Mouse (Mus musculus) MEL (cell line): ENCODE data around the gene Whrn. TPM values are rescaled to one million over a fixed set of nuclear protein-coding genes. Genes with fewer than 3 reads are reported as not detected.
A peak's percentile ranks its signal among the peaks of the same experiment; 100 is the strongest.

Experiments used
- DNase-seq: peaks from one replicate; pipeline ENCODE4 v3.0.0; 2011; ENCODE audit warnings: low read depth, low spot score
- H3K27ac ChIP-seq: 2 replicates; pipeline ENCODE4 v1.5.1; 2012; ENCODE audit warnings: low read depth, mild to moderate bottlenecking, control low read depth, low read length, moderate library complexity; ENCODE audit not compliant: control insufficient read depth
- H3K27me3 ChIP-seq, 2 experiments: fragments of 150-350 bp in 1 of 2; sonication (generic) in 1 of 2; 2 replicates each; pipeline ENCODE4 v1.6.1; 2012; ENCODE audit warnings: low read length in 2 of 2, mild to moderate bottlenecking in 2 of 2, improper control_type of control experiment in 1 of 2, moderate library complexity in 1 of 2; ENCODE audit not compliant: insufficient read depth in 2 of 2, control insufficient read depth in 1 of 2
- H3K36me3 ChIP-seq, 2 experiments: 2 replicates each; pipeline ENCODE4 v1.6.1; 2012 to 2014; ENCODE audit warnings: low read length in 2 of 2, improper control_type of control experiment in 1 of 2, inconsistent platforms in 1 of 2, mild to moderate bottlenecking in 1 of 2; ENCODE audit not compliant: insufficient read depth in 2 of 2, control insufficient read depth in 1 of 2
- H3K4me1 ChIP-seq, 2 experiments: fragments of 150-350 bp in 1 of 2; sonication (generic) in 1 of 2; 2 replicates each; pipeline ENCODE4 v1.6.1; 2012; ENCODE audit warnings: low read length in 2 of 2, improper control_type of control experiment in 1 of 2, mild to moderate bottlenecking in 1 of 2; ENCODE audit not compliant: insufficient read depth in 2 of 2, control insufficient read depth in 1 of 2
- H3K4me3 ChIP-seq, 2 experiments: fragments of 150-350 bp in 1 of 2; sonication (generic) in 1 of 2; 2 replicates each; pipeline ENCODE4 v1.5.1; 2012; ENCODE audit warnings: low read depth in 2 of 2, low read length in 2 of 2, mild to moderate bottlenecking in 2 of 2, moderate library complexity in 2 of 2, control low read depth in 1 of 2, improper control_type of control experiment in 1 of 2; ENCODE audit not compliant: control insufficient read depth in 1 of 2, insufficient read depth in 1 of 2
- H3K79me2 ChIP-seq: 2 replicates; pipeline ENCODE4 v1.6.1; 2012; ENCODE audit warnings: mild to moderate bottlenecking, low read length, moderate library complexity; ENCODE audit not compliant: control insufficient read depth, poor library complexity, insufficient read depth
- H3K9ac ChIP-seq: 2 replicates; pipeline ENCODE4 v1.6.1; 2012; ENCODE audit warnings: low read depth, mild to moderate bottlenecking, control low read depth, low read length, moderate library complexity; ENCODE audit not compliant: control insufficient read depth, poor library complexity, severe bottlenecking
- H3K9me3 ChIP-seq: fragments of 150-350 bp; sonication (generic); replicated peaks from 2 replicates; pipeline ENCODE4 v1.6.1; 2012; ENCODE audit warnings: mild to moderate bottlenecking, low read length, improper control_type of control experiment, moderate library complexity; ENCODE audit not compliant: insufficient read depth
- CHD1 ChIP-seq: IDR thresholded peaks from 2 replicates; pipeline ENCODE4 v1.6.1; 2012; ENCODE audit warnings: low read depth, mild to moderate bottlenecking, inconsistent platforms, low read length, improper control_type of control experiment
- CHD2 ChIP-seq: IDR thresholded peaks from 2 replicates; pipeline ENCODE4 v1.6.1; 2011; ENCODE audit warnings: low read length, improper control_type of control experiment
- CTCF ChIP-seq, 3 experiments: IDR thresholded peaks in 2 of 3; conservative IDR thresholded peaks in 1 of 3; 2 replicates each; pipeline ENCODE4 v1.5.1; 2011 to 2012; ENCODE audit warnings: low read length in 3 of 3, low read depth in 2 of 3, mild to moderate bottlenecking in 2 of 3, improper control_type of control experiment in 1 of 3, inconsistent platforms in 1 of 3, mixed read lengths in 1 of 3, moderate library complexity in 1 of 3; ENCODE audit not compliant: control insufficient read depth in 1 of 3, insufficient read depth in 1 of 3, poor library complexity in 1 of 3, severe bottlenecking in 1 of 3
- EP300 ChIP-seq, 2 experiments: IDR thresholded peaks; 2 replicates each; pipeline ENCODE4 v1.6.1; 2011; ENCODE audit warnings: improper control_type of control experiment in 2 of 2, low read length in 2 of 2, low read depth in 1 of 2, mild to moderate bottlenecking in 1 of 2
- GABPA ChIP-seq: IDR thresholded peaks from 2 replicates; pipeline ENCODE4 v1.6.1; 2012; ENCODE audit warnings: low read depth, mild to moderate bottlenecking, inconsistent platforms, low read length, improper control_type of control experiment, moderate library complexity
- GATA1 ChIP-seq: IDR thresholded peaks from 2 replicates; pipeline ENCODE4 v1.6.1; 2011; ENCODE audit warnings: low read depth, low read length, improper control_type of control experiment
- KAT2A ChIP-seq: conservative IDR thresholded peaks from 2 replicates; pipeline ENCODE4 v1.6.1; 2012; ENCODE audit warnings: low read depth, low read length, improper control_type of control experiment, inconsistent platforms
- MAFK ChIP-seq: IDR thresholded peaks from 2 replicates; pipeline ENCODE4 v1.6.1; 2011; ENCODE audit warnings: low read depth, mild to moderate bottlenecking, low read length, improper control_type of control experiment, borderline replicate concordance
- MAX ChIP-seq: IDR thresholded peaks from 2 replicates; pipeline ENCODE4 v1.6.1; 2011; ENCODE audit warnings: low read length, improper control_type of control experiment
- MAZ ChIP-seq: IDR thresholded peaks from 2 replicates; pipeline ENCODE4 v1.6.1; 2012; ENCODE audit warnings: low read depth, mild to moderate bottlenecking, inconsistent platforms, low read length, improper control_type of control experiment
- MXI1 ChIP-seq: IDR thresholded peaks from 2 replicates; pipeline ENCODE4 v1.6.1; 2011; ENCODE audit warnings: mild to moderate bottlenecking, low read depth, low read length, improper control_type of control experiment
- MYB ChIP-seq: IDR thresholded peaks from 2 replicates; pipeline ENCODE4 v1.6.1; 2011; ENCODE audit warnings: mild to moderate bottlenecking, low read depth, low read length, improper control_type of control experiment
- MYC ChIP-seq: IDR thresholded peaks from 2 replicates; pipeline ENCODE4 v1.6.1; 2011; ENCODE audit warnings: low read depth, mild to moderate bottlenecking, low read length, improper control_type of control experiment, moderate library complexity
- NELFE ChIP-seq: IDR thresholded peaks from 2 replicates; pipeline ENCODE4 v1.6.1; 2011; ENCODE audit warnings: low read depth, low read length, improper control_type of control experiment
- POLR2AphosphoS2 ChIP-seq: IDR thresholded peaks from 2 replicates; pipeline ENCODE4 v1.6.1; 2011; ENCODE audit warnings: low read length, improper control_type of control experiment
- RAD21 ChIP-seq: IDR thresholded peaks from 2 replicates; pipeline ENCODE4 v1.6.1; 2011; ENCODE audit warnings: mild to moderate bottlenecking, low read depth, low read length, improper control_type of control experiment
- SIN3A ChIP-seq: IDR thresholded peaks from 2 replicates; pipeline ENCODE4 v1.6.1; 2012; ENCODE audit warnings: low read length, improper control_type of control experiment, inconsistent platforms
- SMC3 ChIP-seq: IDR thresholded peaks from 2 replicates; pipeline ENCODE4 v1.6.1; 2011; ENCODE audit warnings: low read depth, low read length, improper control_type of control experiment
- TAL1 ChIP-seq: IDR thresholded peaks from 2 replicates; pipeline ENCODE4 v1.6.1; 2012; ENCODE audit warnings: mild to moderate bottlenecking, inconsistent platforms, low read length, moderate library complexity, mixed read lengths
- TBP ChIP-seq: IDR thresholded peaks from 2 replicates; pipeline ENCODE4 v1.8.0; 2011; ENCODE audit warnings: low read depth, low read length, improper control_type of control experiment
- TCF12 ChIP-seq: IDR thresholded peaks from 2 replicates; pipeline ENCODE4 v1.6.1; 2014; ENCODE audit warnings: low read depth, mild to moderate bottlenecking, inconsistent platforms, low read length, improper control_type of control experiment, moderate library complexity
- USF2 ChIP-seq, 2 experiments: IDR thresholded peaks; 2 replicates each; pipeline ENCODE4 v1.6.1; 2011 to 2012; ENCODE audit warnings: improper control_type of control experiment in 2 of 2, low read length in 2 of 2, borderline replicate concordance in 1 of 2, inconsistent platforms in 1 of 2, low read depth in 1 of 2, mild to moderate bottlenecking in 1 of 2; ENCODE audit not compliant: insufficient read depth in 1 of 2
- ZMIZ1 ChIP-seq: IDR thresholded peaks from 2 replicates; pipeline ENCODE4 v1.6.1; 2012; ENCODE audit warnings: low read depth, mild to moderate bottlenecking, inconsistent platforms, low read length, improper control_type of control experiment, moderate library complexity
- polyA plus RNA-seq, 2 experiments: library from polyadenylated mRNA; stranded (reverse) in 1 of 2; unstranded in 1 of 2; fragments of >175 nt in 1 of 2; fragments of >200 nt in 1 of 2; gene quantifications; 2 replicates each; pipeline versions ENCODE4 v1.2.1 to v1.2.4; 2012; ENCODE audit warnings: low replicate concordance in 2 of 2, low read depth in 1 of 2; ENCODE audit not compliant: insufficient read length in 2 of 2, insufficient read depth in 1 of 2, missing spikeins in 1 of 2
- total RNA-seq: library from RNA; depleted of rRNA; stranded (reverse); fragments of 300-350 nt; gene quantifications from 2 replicates; pipeline ENCODE4 v1.2.3, GENCODE M21; 2012

Whrn gene
- total and polyA plus RNA-seq, 3 experiments: not detected

- no peaks in the 10 kb centered on the region for H3K27me3 ChIP-seq
- DNase-seq: no peak
- TF ChIP-seq POLR2AphosphoS2 (no peak), MAFK (no peak), SMC3 (no peak), TCF12 (no peak), CHD2 (no peak), GATA1 (no peak), MAX (no peak), ZMIZ1 (no peak), GABPA (no peak), EP300 (IDR thresholded peaks at IDR 0.05; ENCODE audit: low read depth in 1 of 2, low read length in 2 of 2) (no peak)
- TF ChIP-seq, all 39 proteins: peak for 0
- Histone ChIP-seq H3K4me3 (no peak overlapping the region), H3K9me3 (no peaks in the 10 kb centered on the region), H3K79me2 (no peaks in the 10 kb centered on the region), H3K36me3 (no peaks in the 10 kb centered on the region), H3K27ac (no peak overlapping the region), H3K4me1 (no peaks in the 10 kb centered on the region), H3K9ac (no peak overlapping the region)
These were observed 15.0 kb downstream of the Whrn start for GRCm38 (mm10) chr4:63480845-63481167.

GRCm38 (mm10) chr4:63480098-63480844 lies 15.5 kb downstream of the Whrn start:
- Histone ChIP-seq H3K27ac (no peak overlapping the region), H3K4me1 (no peaks in the 10 kb centered on the region)

GRCm38 (mm10) chr4:63478036-63478435 lies 17.8 kb downstream of the Whrn start:
- no peaks in the 10 kb centered on the region for H3K79me2 ChIP-seq
- H3K9ac ChIP-seq: no peak overlapping the region
- no peaks in the 10 kb centered on the region for H3K4me1 ChIP-seq
- TF ChIP-seq TAL1 (no peak), MYB (no peak), CHD1 (no peak), MYC (no peak), RAD21 (no peak), MXI1 (no peak), MAX (no peak), GATA1 (no peak), MAFK (no peak), TBP (no peak), POLR2AphosphoS2 (no peak), SIN3A (no peak), TCF12 (no peak), USF2 (IDR thresholded peaks at IDR 0.05; ENCODE audit: borderline replicate concordance in 1 of 2, insufficient read depth in 1 of 2, low read depth in 1 of 2, low read length in 2 of 2) (no peak), MAZ (no peak), NELFE (no peak)
- no peaks in the 10 kb centered on the region for H3K9me3 ChIP-seq
- H3K36me3 ChIP-seq: no peaks in the 10 kb centered on the region
- H3K27ac ChIP-seq: no peak overlapping the region
- H3K4me3 ChIP-seq: no peak overlapping the region
- no peak for DNase-seq
- no peaks in the 10 kb centered on the region for H3K27me3 ChIP-seq

More at GRCm38 (mm10) chr4:63480098-63480844, 15.5 kb downstream of the Whrn start:
- TF ChIP-seq POLR2AphosphoS2 (no peak), KAT2A (no peak), SMC3 (peak; percentile 38; the same call in 1 of the 2 replicates), MAFK (no peak), CTCF (IDR thresholded peaks at IDR 0.05 in 2 of 3, conservative IDR thresholded peaks at IDR 0.05 in 1 of 3; ENCODE audit: control insufficient read depth in 1 of 3, insufficient read depth in 1 of 3, low read depth in 2 of 3, low read length in 3 of 3, poor library complexity in 1 of 3, severe bottlenecking in 1 of 3) (peak; percentile 47 to 57 (median 57); a peak in 5 of 6 replicates), RAD21 (peak; percentile 32)
- no peak overlapping the region for H3K4me3 ChIP-seq
- H3K9me3 ChIP-seq: no peaks in the 10 kb centered on the region
- H3K36me3 ChIP-seq: no peaks in the 10 kb centered on the region
- H3K79me2 ChIP-seq: no peaks in the 10 kb centered on the region
- DNase-seq: peak; percentile 5
- H3K9ac ChIP-seq: no peak overlapping the region
- no peaks in the 10 kb centered on the region for H3K27me3 ChIP-seq
